Mouse (Mus musculus) embryonic fibroblast, embryonic 13.5 days (primary cell): ENCODE measurements around the gene Tcf19.
A peak's percentile ranks its signal among the peaks of the same experiment; 100 is the strongest.

ENCODE experiments used
- CTCF ChIP-seq: IDR thresholded peaks from 2 replicates; pipeline ENCODE4 v1.5.1; 2011; ENCODE audit warnings: mild to moderate bottlenecking, control low read depth, low read length, moderate library complexity, borderline replicate concordance; ENCODE audit not compliant: insufficient read depth
- POLR2A ChIP-seq: IDR thresholded peaks from 2 replicates; pipeline ENCODE4 v1.6.1; 2011; ENCODE audit warnings: low read depth, mild to moderate bottlenecking, control low read depth, low read length, moderate library complexity

DNA sequence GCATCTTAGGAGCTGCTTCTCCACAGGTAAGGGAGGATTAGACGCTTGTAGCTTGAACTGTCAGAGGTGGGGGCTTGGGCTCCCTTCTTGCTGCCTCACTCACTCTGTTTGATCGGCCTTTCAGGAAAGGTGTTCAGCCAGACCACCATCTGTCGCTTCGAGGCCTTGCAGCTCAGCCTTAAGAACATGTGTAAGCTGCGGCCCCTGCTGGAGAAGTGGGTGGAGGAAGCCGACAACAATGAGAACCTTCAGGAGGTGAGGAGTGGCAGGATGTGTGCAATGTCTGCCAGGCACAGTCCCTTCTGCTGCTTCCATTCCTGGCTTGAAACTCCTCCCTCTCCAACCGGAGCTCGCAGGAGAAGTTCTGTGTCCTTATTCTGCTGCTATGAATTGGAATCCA, 7.3 kb downstream of the Tcf19 start:
- TF ChIP-seq POLR2A (no peak), CTCF (peak; percentile 54; the same call in 1 of the 2 replicates)
